Mouse (Mus musculus) liver, embryonic 15.5 days (tissue): ENCODE data around the gene Cmss1. TPM values are rescaled to one million over a fixed set of nuclear protein-coding genes. Genes with fewer than 3 reads are reported as not detected.

ENCODE experiments used
- ATAC-seq: fragments of 200-750 bp; cut with Nextera tagmentation; 2 replicates; pipeline ENCODE4 v1.8.0; 2017; ENCODE audit warnings: moderate number of reproducible peaks, mild to moderate bottlenecking, moderate library complexity; ENCODE audit not compliant: insufficient read depth
- H3K27ac ChIP-seq: fragments of 300-500 bp; sonication (generic); replicated peaks from 2 replicates; pipeline ENCODE4 v1.5.1; 2015; ENCODE audit warnings: mild to moderate bottlenecking, inconsistent platforms
- H3K27me3 ChIP-seq: fragments of 300-500 bp; sonication (generic); 2 replicates; pipeline ENCODE4 v1.6.1; 2015; ENCODE audit warnings: mild to moderate bottlenecking, inconsistent platforms
- H3K36me3 ChIP-seq: fragments of 300-500 bp; sonication (generic); replicated peaks from 2 replicates; pipeline ENCODE4 v1.6.1; 2015; ENCODE audit warnings: moderate library complexity, mild to moderate bottlenecking, inconsistent platforms
- H3K4me1 ChIP-seq: fragments of 300-500 bp; sonication (generic); replicated peaks from 2 replicates; pipeline ENCODE4 v1.6.1; 2015; ENCODE audit warnings: inconsistent platforms
- H3K4me2 ChIP-seq: fragments of 300-500 bp; sonication (generic); 2 replicates; pipeline ENCODE4 v1.6.1; 2015; ENCODE audit warnings: moderate library complexity, mild to moderate bottlenecking, inconsistent platforms
- H3K4me3 ChIP-seq: fragments of 300-500 bp; sonication (generic); replicated peaks from 2 replicates; pipeline ENCODE4 v1.5.1; 2015; ENCODE audit warnings: mild to moderate bottlenecking, inconsistent platforms
- H3K9ac ChIP-seq: fragments of 300-500 bp; sonication (generic); 2 replicates; pipeline ENCODE4 v1.6.1; 2015; ENCODE audit warnings: moderate library complexity, mild to moderate bottlenecking, inconsistent platforms
- H3K9me3 ChIP-seq: fragments of 300-500 bp; sonication (generic); replicated peaks from 2 replicates; pipeline ENCODE4 v1.6.1; 2016; ENCODE audit warnings: inconsistent platforms
- WGBS: fragments of 180-500 bp; shearing (Covaris S2); methylation state at CpG from one replicate; pipeline ENCODE4 v1.1.7; 2015; ENCODE audit warnings: mixed read lengths; ENCODE audit not compliant: insufficient replicate concordance; 5-methylcytosine and 5-hydroxymethylcytosine counted together
- polyA plus RNA-seq: library from polyadenylated mRNA; unstranded; fragments of >200 nt; fragmentation: Nextera tagmentation; extraction: Ambion mirVana; gene quantifications from 2 replicates; pipeline ENCODE4 v1.2.1, GENCODE M21; 2015

The Cmss1 gene
- polyA plus RNA-seq, 1 experiment from 2014 or later, result 22.7 TPM

- Histone ChIP-seq H3K4me3 (no peak overlapping the region), H3K4me2 (no peak overlapping the region), H3K27ac (no peak overlapping the region), H3K27me3 (no peaks in the 10 kb centered on the region), H3K9ac (no peak overlapping the region), H3K36me3 (no peaks in the 10 kb centered on the region), H3K9me3 (no peaks in the 10 kb centered on the region), H3K4me1 (no peaks in the 10 kb centered on the region)
- no peak for ATAC-seq
- 70% methylated on average over 6 of the region's 6 CpGs for WGBS
Measured at GRCm38 (mm10) chr16:57305463-57305862, 301.2 kb downstream of the Cmss1 start.

- H3K9me3 ChIP-seq, result no peaks in the 10 kb centered on the region
- 70% methylated on average over 19 of the region's 19 CpGs for WGBS
- H3K9ac ChIP-seq, result no peak overlapping the region
Measured at GRCm38 (mm10) chr16:57303716-57304115, 302.9 kb downstream of the Cmss1 start.

GRCm38 (mm10) chr16:57302792-57303698 is 303.6 kb downstream of the Cmss1 start:
- no peak overlapping the region for H3K9ac ChIP-seq
- H3K27ac ChIP-seq, result no peak overlapping the region
- H3K27me3 ChIP-seq, result no peaks in the 10 kb centered on the region
- H3K4me3 ChIP-seq, result no peak overlapping the region
- H3K4me2 ChIP-seq, result no peak overlapping the region
- 79% methylated on average over 25 of the region's 25 CpGs for WGBS
- no peaks in the 10 kb centered on the region for H3K36me3 ChIP-seq
- ATAC-seq, result no peak
- H3K9me3 ChIP-seq, result no peaks in the 10 kb centered on the region
- H3K4me1 ChIP-seq, result no peaks in the 10 kb centered on the region

More at GRCm38 (mm10) chr16:57303716-57304115, 302.9 kb downstream of the Cmss1 start:
- Histone ChIP-seq H3K27ac (no peak overlapping the region), H3K36me3 (no peaks in the 10 kb centered on the region), H3K4me3 (no peak overlapping the region), H3K27me3 (no peaks in the 10 kb centered on the region), H3K4me1 (no peaks in the 10 kb centered on the region), H3K4me2 (no peak overlapping the region)
- ATAC-seq, result no peak

GRCm38 (mm10) chr16:57301512-57302115 is 305.1 kb downstream of the Cmss1 start:
- H3K9ac ChIP-seq, result no peak overlapping the region
- H3K9me3 ChIP-seq, result no peaks in the 10 kb centered on the region
- no peak overlapping the region for H3K4me2 ChIP-seq
- 36% methylated on average over 9 of the region's 9 CpGs for WGBS
- H3K27me3 ChIP-seq, result no peaks in the 10 kb centered on the region
- ATAC-seq, result no peak
- H3K27ac ChIP-seq, result no peak overlapping the region
- no peaks in the 10 kb centered on the region for H3K4me1 ChIP-seq
- no peaks in the 10 kb centered on the region for H3K36me3 ChIP-seq
- no peak overlapping the region for H3K4me3 ChIP-seq

GRCm38 (mm10) chr16:57295216-57295934 is 311.3 kb downstream of the Cmss1 start:
- H3K4me2 ChIP-seq, result no peak overlapping the region
- H3K9ac ChIP-seq, result no peak overlapping the region
- ATAC-seq, result no peak
- H3K27ac ChIP-seq, result no peak overlapping the region
- no peak overlapping the region for H3K4me3 ChIP-seq
- H3K36me3 ChIP-seq, result no peaks in the 10 kb centered on the region
- H3K9me3 ChIP-seq, result no peaks in the 10 kb centered on the region
- no peaks in the 10 kb centered on the region for H3K4me1 ChIP-seq
- 72% methylated on average over 10 of the region's 10 CpGs for WGBS
- no peaks in the 10 kb centered on the region for H3K27me3 ChIP-seq

DNA sequence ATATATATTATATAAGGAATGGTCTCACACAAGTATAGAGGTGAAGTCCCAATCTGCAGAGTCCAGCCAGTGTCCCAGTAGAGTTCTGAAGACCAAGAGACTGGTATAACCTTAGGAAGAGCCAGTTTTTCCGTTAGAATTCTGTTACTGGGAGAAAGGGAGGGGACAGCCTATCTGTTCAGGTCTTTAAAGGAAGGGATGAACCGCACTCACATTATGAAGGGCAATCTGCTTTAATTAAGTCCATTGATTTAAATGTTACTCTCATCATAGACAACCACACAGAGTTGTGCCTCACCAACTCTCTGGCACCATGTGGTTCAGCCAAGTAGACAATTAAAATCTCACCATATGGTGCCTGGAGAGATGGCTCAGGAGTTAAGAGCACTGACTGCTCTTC is 313.9 kb downstream of the Cmss1 start, which contains the start of gene Tmem30c:
Tmem30c (minus strand) TSS at position 101 of the 400 bp plus-strand sequence.
- Histone ChIP-seq H3K27me3 (no peaks in the 10 kb centered on the region), H3K4me3 (no peak within 1 kb of the TSS), H3K36me3 (no peaks in the 10 kb centered on the region), H3K9ac (no peak within 1 kb of the TSS), H3K4me1 (no peaks in the 10 kb centered on the region), H3K27ac (no peak within 1 kb of the TSS), H3K9me3 (no peaks in the 10 kb centered on the region), H3K4me2 (no peak within 1 kb of the TSS)
- no peak for ATAC-seq
- WGBS, result 64% methylated on average over 2 of the region's 2 CpGs

DNA sequence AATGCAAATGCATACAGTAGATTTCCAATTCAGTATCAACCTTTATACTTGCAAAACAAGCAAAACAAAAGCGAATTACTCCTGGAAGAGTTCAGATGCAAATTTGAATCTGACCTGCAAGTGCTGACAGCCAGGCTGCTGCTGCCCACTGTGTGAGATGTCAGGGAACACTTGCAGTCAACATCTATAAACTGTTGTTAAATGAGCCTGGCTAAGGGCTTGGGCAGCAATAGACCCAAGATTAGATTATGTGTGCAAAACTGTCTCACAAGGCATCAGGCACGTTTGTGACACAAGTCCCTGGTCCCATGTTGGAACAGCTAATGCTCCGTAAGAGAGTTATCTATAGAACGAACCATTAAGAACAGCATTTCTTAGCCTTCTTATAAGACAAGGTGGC is 314.4 kb downstream of the Cmss1 start:
- Histone ChIP-seq H3K9me3 (no peaks in the 10 kb centered on the region), H3K4me3 (no peak overlapping the region), H3K27me3 (no peaks in the 10 kb centered on the region), H3K27ac (no peak overlapping the region), H3K36me3 (no peaks in the 10 kb centered on the region), H3K4me1 (no peaks in the 10 kb centered on the region), H3K9ac (no peak overlapping the region), H3K4me2 (no peak overlapping the region)
- 54% methylated on average over 4 of the region's 4 CpGs for WGBS
- ATAC-seq, result no peak

DNA sequence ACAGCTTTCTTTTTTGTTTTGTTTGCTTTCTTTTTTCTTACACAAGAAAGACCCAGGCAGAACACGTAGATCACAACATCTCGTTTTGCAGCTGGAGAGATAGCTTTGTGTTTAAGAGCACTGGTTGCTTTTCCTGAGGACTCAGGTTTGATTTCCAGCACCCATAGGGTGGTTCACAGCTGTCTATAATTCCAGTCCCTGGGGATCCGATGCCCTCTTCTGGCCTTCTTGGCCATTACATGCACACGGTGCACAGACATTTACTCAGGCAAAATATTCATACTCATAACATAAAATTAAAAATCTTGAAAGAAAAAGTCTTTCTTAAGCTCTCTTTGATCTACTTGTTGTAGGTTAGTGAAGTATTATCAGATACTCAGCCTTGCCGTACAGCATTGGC is 315.0 kb downstream of the Cmss1 start:
- H3K9ac ChIP-seq, result no peak overlapping the region
- WGBS, result 70% methylated on average over 5 of the region's 5 CpGs
- no peak overlapping the region for H3K4me2 ChIP-seq
- no peaks in the 10 kb centered on the region for H3K27me3 ChIP-seq
- ATAC-seq, result no peak
- H3K9me3 ChIP-seq, result no peaks in the 10 kb centered on the region
- H3K4me1 ChIP-seq, result no peaks in the 10 kb centered on the region
- H3K36me3 ChIP-seq, result no peaks in the 10 kb centered on the region
- no peak overlapping the region for H3K27ac ChIP-seq
- no peak overlapping the region for H3K4me3 ChIP-seq

- no peaks in the 10 kb centered on the region for H3K36me3 ChIP-seq
- no peaks in the 10 kb centered on the region for H3K9me3 ChIP-seq
- WGBS, result 72% methylated on average over 8 of the region's 8 CpGs
- H3K4me2 ChIP-seq, result no peak overlapping the region
- no peak overlapping the region for H3K9ac ChIP-seq
- H3K27ac ChIP-seq, result no peak overlapping the region
- no peaks in the 10 kb centered on the region for H3K4me1 ChIP-seq
- H3K27me3 ChIP-seq, result no peaks in the 10 kb centered on the region
- no peak for ATAC-seq
- H3K4me3 ChIP-seq, result no peak overlapping the region
Measured at GRCm38 (mm10) chr16:57281417-57281816, 325.2 kb downstream of the Cmss1 start.

- ATAC-seq, result no peak
- Histone ChIP-seq H3K4me1 (no peaks in the 10 kb centered on the region), H3K4me3 (no peak overlapping the region), H3K27ac (no peak overlapping the region), H3K9me3 (no peaks in the 10 kb centered on the region), H3K27me3 (no peaks in the 10 kb centered on the region), H3K36me3 (no peaks in the 10 kb centered on the region), H3K9ac (no peak overlapping the region), H3K4me2 (no peak overlapping the region)
- 71% methylated on average over 31 of the region's 31 CpGs for WGBS
Measured at GRCm38 (mm10) chr16:57280221-57281217, 326.1 kb downstream of the Cmss1 start.
